13 mouse cellular contexts compared by ENCODE assay signal in the genomic region with DNA sequence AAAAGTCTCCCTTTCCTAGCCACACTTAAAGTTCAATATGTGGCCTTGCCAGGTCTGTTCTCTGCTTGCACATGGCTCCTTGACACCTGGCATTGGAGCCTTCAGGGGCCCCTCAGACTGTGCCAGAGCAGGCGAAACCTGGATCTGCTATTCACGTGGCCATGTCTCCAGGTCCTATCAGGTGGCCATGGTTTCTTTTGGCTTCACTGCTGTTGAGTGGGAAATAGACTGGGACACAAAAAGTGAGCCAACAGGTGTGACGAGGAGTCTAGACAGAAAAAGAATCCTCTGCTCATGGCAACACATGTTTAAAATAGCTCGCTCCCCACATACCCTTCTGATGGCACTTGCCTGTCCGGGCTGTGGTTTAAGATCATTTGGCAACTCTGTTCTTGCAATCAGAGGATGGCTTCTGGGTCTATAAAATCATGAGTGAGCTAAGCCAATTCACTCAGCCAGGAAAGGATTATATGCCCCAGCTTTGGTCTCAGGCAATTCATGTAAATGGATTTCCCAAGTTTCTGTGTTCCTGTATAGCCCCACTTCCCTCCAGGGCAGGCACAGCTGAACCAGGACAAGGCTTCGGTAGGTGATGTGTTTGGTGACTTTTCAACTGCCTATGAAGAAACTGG.
"Had no signal": no experiment of that assay in that cellular context is flagged by ENCODE, and none has a peak within 500 bp of the region (broad histone marks: within the 10 kb centered on the region; RNA-seq: fewer than 3 reads in every experiment).

No protein-coding gene starts in this region.

- H3K9ac ChIP-seq: liver, embryonic 12.5 days; lung, embryonic 15.5 days; midbrain, embryonic 15.5 days; neural tube, embryonic 13.5 days; stomach, embryonic 15.5 days had no signal

- H3K27me3 ChIP-seq: liver, embryonic 12.5 days; lung, embryonic 15.5 days; midbrain, embryonic 15.5 days; neural tube, embryonic 13.5 days; stomach, embryonic 15.5 days had no signal

- DNase-seq: layer of hippocampus, adult 9-11 months; layer of hippocampus, postnatal 36 days; lung, postnatal 14 days; retina, postnatal 1 day; right cerebral cortex, postnatal 4 days had no signal

- H3K9me3 ChIP-seq: liver, embryonic 12.5 days; lung, embryonic 15.5 days; megakaryocyte, embryonic 14.5 days; midbrain, embryonic 15.5 days; neural tube, embryonic 13.5 days; stomach, embryonic 15.5 days had no signal

- H3K27ac ChIP-seq: liver, embryonic 12.5 days; lung, embryonic 15.5 days; macrophage; midbrain, embryonic 15.5 days; neural tube, embryonic 13.5 days; stomach, embryonic 15.5 days had no signal

- ATAC-seq: liver, embryonic 12.5 days; midbrain, embryonic 15.5 days had no signal

- H3K4me1 ChIP-seq: liver, embryonic 12.5 days; lung, embryonic 15.5 days; megakaryocyte, embryonic 14.5 days; midbrain, embryonic 15.5 days; neural tube, embryonic 13.5 days; stomach, embryonic 15.5 days had no signal

- H3K4me2 ChIP-seq: liver, embryonic 12.5 days; lung, embryonic 15.5 days; midbrain, embryonic 11.5 days; midbrain, embryonic 15.5 days; neural tube, embryonic 13.5 days; stomach, embryonic 15.5 days had no signal

- H3K36me3 ChIP-seq: liver, embryonic 12.5 days; lung, embryonic 15.5 days; midbrain, embryonic 15.5 days; neural tube, embryonic 13.5 days; stomach, embryonic 15.5 days had no signal

- H3K4me3 ChIP-seq: liver, embryonic 12.5 days; lung, embryonic 15.5 days; megakaryocyte, embryonic 14.5 days; midbrain, embryonic 15.5 days; neural tube, embryonic 13.5 days; stomach, embryonic 15.5 days had no signal
